Mouse (Mus musculus): Measurements from ENCODE around the gene Olfr749. TPM values are rescaled to one million over a fixed set of nuclear protein-coding genes. Genes with fewer than 3 reads are reported as not detected.

Olfr749 gene
- total and polyA plus RNA-seq, 3 experiments: not detected

- H3K36me3 ChIP-seq (ENCODE audit: control insufficient read depth in 1 of 2, insufficient read depth in 2 of 2, low read length in 2 of 2): no peaks in the 10 kb centered on the region
- no peak overlapping the region for H3K27ac ChIP-seq (ENCODE audit: control insufficient read depth, low read depth, low read length)
- H3K27me3 ChIP-seq (ENCODE audit: control insufficient read depth in 1 of 2, insufficient read depth in 2 of 2, low read length in 2 of 2): no peaks in the 10 kb centered on the region
- H3K79me2 ChIP-seq (ENCODE audit: control insufficient read depth, insufficient read depth, low read length, poor library complexity): no peaks in the 10 kb centered on the region
- no peaks in the 10 kb centered on the region for H3K9me3 ChIP-seq (replicated peaks; ENCODE audit: insufficient read depth, low read length)
- H3K4me1 ChIP-seq (ENCODE audit: control insufficient read depth in 1 of 2, insufficient read depth in 2 of 2, low read length in 2 of 2): no peaks in the 10 kb centered on the region
- no peak for DNase-seq (ENCODE audit: low read depth, low spot score)
- no peak for TF ChIP-seq ZNF384 (IDR thresholded peaks at IDR 0.05; ENCODE audit: low read depth, low read length)
- no peak for TF ChIP-seq CHD2 (IDR thresholded peaks at IDR 0.05; ENCODE audit: low read length)
- TF ChIP-seq USF1 (IDR thresholded peaks at IDR 0.05; ENCODE audit: low read depth, low read length): no peak
- no peak for TF ChIP-seq TBP (IDR thresholded peaks at IDR 0.05; ENCODE audit: low read depth, low read length)
- TF ChIP-seq MAFK (IDR thresholded peaks at IDR 0.05; ENCODE audit: borderline replicate concordance, low read depth, low read length): no peak
- TF ChIP-seq NRF1 (IDR thresholded peaks at IDR 0.05; ENCODE audit: insufficient read depth, low read depth, low read length, poor library complexity, severe bottlenecking): no peak
- TF ChIP-seq POLR2AphosphoS5 (IDR thresholded peaks at IDR 0.05; ENCODE audit: borderline replicate concordance, low read depth, low read length): no peak
- no peak for TF ChIP-seq USF2 (IDR thresholded peaks at IDR 0.05; ENCODE audit: borderline replicate concordance in 1 of 2, insufficient read depth in 1 of 2, low read depth in 1 of 2, low read length in 2 of 2)
- TF ChIP-seq ZC3H11A (IDR thresholded peaks at IDR 0.05; ENCODE audit: low read depth, low read length): no peak
- TF ChIP-seq RCOR1 (IDR thresholded peaks at IDR 0.05; ENCODE audit: low read depth, low read length): no peak
- TF ChIP-seq MAZ (IDR thresholded peaks at IDR 0.05; ENCODE audit: low read depth, low read length): no peak
- TF ChIP-seq POLR2A (IDR thresholded peaks at IDR 0.05; ENCODE audit: control insufficient read depth in 1 of 2, insufficient read depth in 1 of 2, low read depth in 1 of 2, low read length in 2 of 2, poor library complexity in 1 of 2): no peak
- no peak for TF ChIP-seq EP300 (IDR thresholded peaks at IDR 0.05; ENCODE audit: low read depth in 1 of 2, low read length in 2 of 2)
- no peak for TF ChIP-seq KAT2A (conservative IDR thresholded peaks at IDR 0.05; ENCODE audit: low read depth, low read length)
- TF ChIP-seq JUND (IDR thresholded peaks at IDR 0.05; ENCODE audit: low read depth, low read length): no peak
- no peak for TF ChIP-seq CHD1 (IDR thresholded peaks at IDR 0.05; ENCODE audit: low read depth, low read length)
- no peak for TF ChIP-seq TCF12 (IDR thresholded peaks at IDR 0.05; ENCODE audit: low read depth, low read length)
- TF ChIP-seq ELF1 (IDR thresholded peaks at IDR 0.05; ENCODE audit: low read depth, low read length): no peak
- no peak for TF ChIP-seq MYB (IDR thresholded peaks at IDR 0.05; ENCODE audit: low read depth, low read length)
- no peak overlapping the region for H3K9ac ChIP-seq (ENCODE audit: control insufficient read depth, low read depth, low read length, poor library complexity, severe bottlenecking)
- H3K4me3 ChIP-seq (ENCODE audit: control insufficient read depth in 1 of 2, insufficient read depth in 1 of 2, low read depth in 2 of 2, low read length in 2 of 2): no peak overlapping the region
These were observed 13.7 kb upstream of the Olfr749 start for GRCm38 (mm10) chr14:50758416-50759085.

GRCm38 (mm10) chr14:50741584-50741983 lies 3.3 kb downstream of the Olfr749 start:
- no peak overlapping the region for H3K27ac ChIP-seq (ENCODE audit: control insufficient read depth, low read depth, low read length)
- no peak overlapping the region for H3K9ac ChIP-seq (ENCODE audit: control insufficient read depth, low read depth, low read length, poor library complexity, severe bottlenecking)
- no peaks in the 10 kb centered on the region for H3K4me1 ChIP-seq (ENCODE audit: control insufficient read depth in 1 of 2, insufficient read depth in 2 of 2, low read length in 2 of 2)
- DNase-seq (ENCODE audit: low read depth, low spot score): no peak
- no peaks in the 10 kb centered on the region for H3K79me2 ChIP-seq (ENCODE audit: control insufficient read depth, insufficient read depth, low read length, poor library complexity)
- no peaks in the 10 kb centered on the region for H3K27me3 ChIP-seq (ENCODE audit: control insufficient read depth in 1 of 2, insufficient read depth in 2 of 2, low read length in 2 of 2)
- no peaks in the 10 kb centered on the region for H3K9me3 ChIP-seq (replicated peaks; ENCODE audit: insufficient read depth, low read length)
- no peak for TF ChIP-seq ZKSCAN1 (IDR thresholded peaks at IDR 0.05; ENCODE audit: low read depth, low read length)
- no peak for TF ChIP-seq MAZ (IDR thresholded peaks at IDR 0.05; ENCODE audit: low read depth, low read length)
- TF ChIP-seq POLR2A (IDR thresholded peaks at IDR 0.05; ENCODE audit: control insufficient read depth in 1 of 2, insufficient read depth in 1 of 2, low read depth in 1 of 2, low read length in 2 of 2, poor library complexity in 1 of 2): no peak
- no peak for TF ChIP-seq CHD2 (IDR thresholded peaks at IDR 0.05; ENCODE audit: low read length)
- TF ChIP-seq UBTF (IDR thresholded peaks at IDR 0.05; ENCODE audit: borderline replicate concordance, insufficient read depth, low read depth, low read length): no peak
- TF ChIP-seq EP300 (IDR thresholded peaks at IDR 0.05; ENCODE audit: low read depth in 1 of 2, low read length in 2 of 2): no peak
- no peak for TF ChIP-seq CHD1 (IDR thresholded peaks at IDR 0.05; ENCODE audit: low read depth, low read length)
- no peak for TF ChIP-seq RCOR1 (IDR thresholded peaks at IDR 0.05; ENCODE audit: low read depth, low read length)
- no peak for TF ChIP-seq ELF1 (IDR thresholded peaks at IDR 0.05; ENCODE audit: low read depth, low read length)
- no peak for TF ChIP-seq BHLHE40 (IDR thresholded peaks at IDR 0.05; ENCODE audit: borderline replicate concordance, low read depth, low read length)
- no peak for TF ChIP-seq GATA1 (IDR thresholded peaks at IDR 0.05; ENCODE audit: low read depth, low read length)
- no peak for TF ChIP-seq CTCF (IDR thresholded peaks at IDR 0.05 in 2 of 3, conservative IDR thresholded peaks at IDR 0.05 in 1 of 3; ENCODE audit: control insufficient read depth in 1 of 3, insufficient read depth in 1 of 3, low read depth in 2 of 3, low read length in 3 of 3, poor library complexity in 1 of 3, severe bottlenecking in 1 of 3)
- TF ChIP-seq MAX (IDR thresholded peaks at IDR 0.05; ENCODE audit: low read length): no peak
- TF ChIP-seq MYC (IDR thresholded peaks at IDR 0.05; ENCODE audit: low read depth, low read length): no peak
- no peak for TF ChIP-seq ZMIZ1 (IDR thresholded peaks at IDR 0.05; ENCODE audit: low read depth, low read length)
- TF ChIP-seq MYB (IDR thresholded peaks at IDR 0.05; ENCODE audit: low read depth, low read length): no peak
- no peak for TF ChIP-seq MAFK (IDR thresholded peaks at IDR 0.05; ENCODE audit: borderline replicate concordance, low read depth, low read length)
- TF ChIP-seq TCF12 (IDR thresholded peaks at IDR 0.05; ENCODE audit: low read depth, low read length): no peak
- TF ChIP-seq JUND (IDR thresholded peaks at IDR 0.05; ENCODE audit: low read depth, low read length): no peak
- H3K36me3 ChIP-seq (ENCODE audit: control insufficient read depth in 1 of 2, insufficient read depth in 2 of 2, low read length in 2 of 2): no peaks in the 10 kb centered on the region
- no peak overlapping the region for H3K4me3 ChIP-seq (ENCODE audit: control insufficient read depth in 1 of 2, insufficient read depth in 1 of 2, low read depth in 2 of 2, low read length in 2 of 2)
